Mouse (Mus musculus): ENCODE results near the gene Rims1. TPM values are rescaled to one million over a fixed set of nuclear protein-coding genes. Genes with fewer than 3 reads are reported as not detected.
A peak's percentile ranks its signal among the peaks of the same experiment; 100 is the strongest.

Gene Rims1
- polyA plus RNA-seq (2011; ENCODE audit: insufficient read depth, insufficient read length, low read depth, missing spikeins): 7.6 and 8.7 TPM in 2 replicates

DNA sequence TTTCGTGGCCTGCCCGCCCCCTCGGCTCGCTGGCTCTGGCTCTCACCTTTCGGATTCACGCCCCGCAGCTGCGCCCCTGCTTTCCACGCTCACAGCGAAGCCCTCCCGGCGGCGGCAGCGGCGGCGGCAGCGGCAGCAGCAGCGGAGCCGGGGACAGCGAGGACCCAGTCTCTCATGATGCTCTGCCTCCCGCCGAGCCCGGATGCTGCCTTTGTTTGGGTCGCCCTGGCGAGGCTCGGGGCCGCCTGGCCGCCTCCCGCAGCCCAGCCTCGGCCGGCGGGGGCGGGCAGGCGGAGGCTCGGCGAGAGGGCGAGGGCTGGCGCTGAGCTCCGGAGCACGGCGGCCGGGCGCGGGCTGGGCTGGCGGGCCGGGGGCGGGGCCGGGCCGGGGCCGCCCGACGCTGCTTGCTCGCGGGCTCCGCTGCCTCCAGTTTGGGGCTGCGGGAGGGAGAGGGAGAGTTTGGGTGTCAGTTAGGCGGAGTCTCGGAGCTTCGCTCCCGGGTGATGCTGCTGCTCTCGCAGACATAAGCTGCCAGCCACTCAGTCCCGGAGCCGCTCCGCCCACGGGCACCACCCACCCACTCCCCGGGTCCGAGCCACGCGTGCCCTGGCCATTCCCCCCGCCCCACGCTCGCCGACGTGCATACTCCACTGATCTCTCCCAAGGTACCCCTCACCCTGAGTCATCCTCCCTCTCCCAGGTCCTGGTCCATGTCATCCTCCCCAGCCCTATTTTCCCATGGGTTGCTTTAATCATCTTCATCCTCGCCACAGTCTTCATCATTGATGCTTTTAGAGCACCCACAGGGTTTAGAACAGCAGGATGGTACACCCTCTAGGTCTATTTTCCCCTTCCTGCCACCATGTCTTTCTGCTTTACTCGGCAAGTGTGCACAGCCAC lies at the start of gene Rims1:
Gene Rims1, minus strand, starts transcription at position 269 of the 900 bp plus-strand sequence.
- Histone ChIP-seq H3K4me1 (ENCODE audit: control insufficient read depth, insufficient read depth, low read length) (no peaks in the 10 kb centered on the region), H3K27me3 (ENCODE audit: control insufficient read depth, insufficient read depth, low read length, poor library complexity, severe bottlenecking) (peaks cover 6% of the 10 kb centered on the region), H3K9ac (ENCODE audit: low read depth, poor library complexity, severe bottlenecking) (peak within 1 kb of the TSS; percentile 46), H3K36me3 (ENCODE audit: control insufficient read depth, insufficient read depth, low read length, poor library complexity, severe bottlenecking) (no peaks in the 10 kb centered on the region), H3K4me3 (ENCODE audit: low read depth, low read length) (peak within 1 kb of the TSS; percentile 61), H3K27ac (ENCODE audit: insufficient read depth, low read length) (no peak within 1 kb of the TSS), H3K9me3 (replicated peaks; ENCODE audit: control insufficient read depth, insufficient read depth, low read length, poor library complexity, severe bottlenecking) (no peaks in the 10 kb centered on the region)
- TF ChIP-seq POLR2A (IDR thresholded peaks at IDR 0.05; ENCODE audit: insufficient read depth, low read length) (no peak), CTCF (IDR thresholded peaks at IDR 0.05; ENCODE audit: low read depth, low read length) (no peak)

DNA sequence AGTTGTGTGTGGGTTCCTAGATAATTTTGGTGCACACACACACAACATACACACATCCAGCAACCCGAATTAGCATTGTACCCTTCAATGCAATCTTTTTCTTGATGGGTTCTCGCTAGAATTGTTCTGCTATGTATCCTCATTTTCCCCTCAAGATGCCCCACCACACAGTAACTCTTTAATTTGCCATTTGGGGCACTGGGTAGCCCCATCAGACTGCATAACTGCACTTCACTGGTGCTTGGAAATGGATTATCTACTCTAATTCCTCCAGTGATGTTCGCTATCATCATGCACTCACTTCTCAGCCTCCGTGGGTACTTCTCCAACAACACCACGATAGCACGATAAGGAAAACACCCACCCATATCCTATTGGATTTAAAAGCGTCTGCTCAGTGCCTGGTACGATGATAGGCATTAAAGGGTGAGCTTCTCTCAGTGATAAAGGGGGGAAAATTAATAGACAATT lies 867 bp upstream of the Rims1 start:
- Histone ChIP-seq H3K9ac (ENCODE audit: low read depth, poor library complexity, severe bottlenecking) (no peak overlapping the region), H3K9me3 (replicated peaks; ENCODE audit: control insufficient read depth, insufficient read depth, low read length, poor library complexity, severe bottlenecking) (no peaks in the 10 kb centered on the region), H3K4me3 (ENCODE audit: low read depth, low read length) (no peak overlapping the region)

DNA sequence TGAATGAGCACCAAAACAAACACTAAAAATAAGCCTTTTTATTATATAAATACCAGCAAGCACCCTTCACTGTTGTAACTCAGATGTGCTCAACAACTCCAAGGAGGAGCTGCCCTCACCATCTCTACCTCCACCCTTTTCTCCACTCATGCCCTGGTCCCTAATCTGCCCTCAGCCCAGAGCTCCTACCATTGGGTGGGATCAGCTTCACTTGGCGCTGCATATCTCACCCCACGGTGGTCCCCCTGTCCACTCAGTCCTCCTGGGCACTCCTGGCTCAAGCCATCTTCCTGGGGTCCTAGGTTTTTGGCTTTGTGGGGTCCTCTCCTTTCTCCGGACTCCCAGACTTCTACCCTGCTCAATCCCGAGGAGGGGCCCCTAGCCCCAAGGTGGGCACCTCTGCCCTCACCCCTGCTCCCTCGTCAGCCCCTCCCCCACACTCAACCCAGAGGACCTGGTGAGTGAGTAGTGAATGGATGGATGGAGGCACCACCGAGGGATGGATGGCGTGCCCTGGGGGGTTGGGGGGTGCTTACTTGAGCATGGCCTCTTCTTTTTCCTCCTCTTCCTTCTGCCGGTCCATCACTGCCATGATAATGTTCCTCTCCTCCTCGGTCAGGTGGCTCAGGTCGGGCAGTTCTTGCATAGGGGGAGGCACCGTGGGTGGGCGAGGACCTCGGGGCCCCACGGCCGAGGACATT lies 619 bp downstream of the Rims1 start:
- Histone ChIP-seq H3K27ac (ENCODE audit: insufficient read depth, low read length) (no peak overlapping the region), H3K9me3 (replicated peaks; ENCODE audit: control insufficient read depth, insufficient read depth, low read length, poor library complexity, severe bottlenecking) (no peaks in the 10 kb centered on the region), H3K27me3 (ENCODE audit: control insufficient read depth, insufficient read depth, low read length, poor library complexity, severe bottlenecking) (peaks cover 6% of the 10 kb centered on the region), H3K9ac (ENCODE audit: low read depth, poor library complexity, severe bottlenecking) (peak overlapping the region; percentile 46; the same call in 1 of the 2 replicates), H3K36me3 (ENCODE audit: control insufficient read depth, insufficient read depth, low read length, poor library complexity, severe bottlenecking) (no peaks in the 10 kb centered on the region), H3K4me1 (ENCODE audit: control insufficient read depth, insufficient read depth, low read length) (no peaks in the 10 kb centered on the region), H3K4me3 (ENCODE audit: low read depth, low read length) (peak overlapping the region; percentile 19)
- no peak for TF ChIP-seq POLR2A (IDR thresholded peaks at IDR 0.05; ENCODE audit: insufficient read depth, low read length)

More for the DNA sequence above, 867 bp upstream of the Rims1 start:
- H3K27ac ChIP-seq (ENCODE audit: insufficient read depth, low read length): no peak overlapping the region
- no peaks in the 10 kb centered on the region for H3K4me1 ChIP-seq (ENCODE audit: control insufficient read depth, insufficient read depth, low read length)
- TF ChIP-seq POLR2A (IDR thresholded peaks at IDR 0.05; ENCODE audit: insufficient read depth, low read length): no peak
- no peak for TF ChIP-seq EP300 (IDR thresholded peaks at IDR 0.05; ENCODE audit: insufficient read depth, low read depth, low read length)
- no peak for TF ChIP-seq CTCF (IDR thresholded peaks at IDR 0.05; ENCODE audit: low read depth, low read length)
- H3K36me3 ChIP-seq (ENCODE audit: control insufficient read depth, insufficient read depth, low read length, poor library complexity, severe bottlenecking): no peaks in the 10 kb centered on the region
- H3K27me3 ChIP-seq (ENCODE audit: control insufficient read depth, insufficient read depth, low read length, poor library complexity, severe bottlenecking): peaks cover 6% of the 10 kb centered on the region

DNA sequence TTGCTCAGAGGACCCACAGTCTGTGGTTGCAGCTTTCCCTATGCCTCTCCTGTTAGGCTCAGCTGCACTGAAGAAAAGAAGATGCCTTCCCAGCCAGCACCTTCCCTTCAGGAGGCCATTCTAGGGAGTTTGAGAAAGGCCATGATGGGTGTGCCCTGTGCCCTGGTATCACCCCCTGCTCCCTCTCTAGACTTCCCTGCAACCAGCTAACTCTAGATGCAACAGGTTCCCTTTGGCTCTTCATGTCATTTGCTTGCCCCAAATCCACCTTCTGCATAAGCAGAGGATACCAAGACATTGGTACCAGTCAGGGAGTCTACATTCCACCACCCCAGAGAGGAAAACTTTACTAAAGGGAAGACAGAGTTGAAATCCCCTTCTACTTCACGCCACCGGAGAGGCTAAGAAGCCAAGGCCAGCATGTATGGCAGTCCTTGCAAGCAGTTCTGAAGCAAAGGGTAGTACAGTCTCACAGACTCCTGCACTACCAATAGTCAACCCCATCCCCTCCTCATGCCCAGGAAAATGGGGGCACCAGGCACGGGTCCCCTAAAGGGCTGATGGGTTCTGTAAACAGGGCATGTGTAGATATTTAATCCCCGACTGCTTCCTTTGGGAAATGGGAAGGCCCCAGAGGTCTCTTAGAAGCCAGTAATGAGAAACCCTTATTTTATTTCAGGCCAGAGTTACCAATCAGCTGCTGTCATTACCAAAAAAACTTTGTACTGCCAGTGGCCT lies 1.5 kb downstream of the Rims1 start:
- no peak overlapping the region for H3K27ac ChIP-seq (ENCODE audit: insufficient read depth, low read length)
- H3K9me3 ChIP-seq (replicated peaks; ENCODE audit: control insufficient read depth, insufficient read depth, low read length, poor library complexity, severe bottlenecking): no peaks in the 10 kb centered on the region
- H3K4me1 ChIP-seq (ENCODE audit: control insufficient read depth, insufficient read depth, low read length): no peaks in the 10 kb centered on the region
- H3K27me3 ChIP-seq (ENCODE audit: control insufficient read depth, insufficient read depth, low read length, poor library complexity, severe bottlenecking): peaks cover 6% of the 10 kb centered on the region
- H3K9ac ChIP-seq (ENCODE audit: low read depth, poor library complexity, severe bottlenecking): no peak overlapping the region
- TF ChIP-seq EP300 (IDR thresholded peaks at IDR 0.05; ENCODE audit: insufficient read depth, low read depth, low read length): no peak
- TF ChIP-seq POLR2A (IDR thresholded peaks at IDR 0.05; ENCODE audit: insufficient read depth, low read length): no peak
- TF ChIP-seq CTCF (IDR thresholded peaks at IDR 0.05; ENCODE audit: low read depth, low read length): no peak
- H3K36me3 ChIP-seq (ENCODE audit: control insufficient read depth, insufficient read depth, low read length, poor library complexity, severe bottlenecking): no peaks in the 10 kb centered on the region
- H3K4me3 ChIP-seq (ENCODE audit: low read depth, low read length): no peak overlapping the region

DNA sequence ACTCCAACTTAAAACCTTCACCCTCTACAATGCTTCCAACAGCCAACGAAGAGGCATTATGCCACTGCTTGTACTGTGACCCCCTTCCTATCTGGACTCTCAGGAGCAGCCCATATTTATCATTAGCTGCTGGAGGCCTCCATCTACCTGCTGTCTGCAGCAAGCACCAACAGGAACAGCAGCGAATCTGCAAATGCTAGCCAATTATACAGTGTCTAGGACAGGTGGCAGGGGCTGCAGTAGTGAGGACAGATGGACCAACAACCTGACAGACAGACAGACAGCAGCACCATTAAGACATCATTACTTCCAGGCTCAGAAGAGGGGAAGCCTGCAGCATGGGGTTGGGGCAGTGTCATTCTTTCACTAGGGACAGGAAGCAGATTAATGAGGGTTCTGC lies 2.3 kb downstream of the Rims1 start:
- TF ChIP-seq EP300 (IDR thresholded peaks at IDR 0.05; ENCODE audit: insufficient read depth, low read depth, low read length) (no peak), POLR2A (IDR thresholded peaks at IDR 0.05; ENCODE audit: insufficient read depth, low read length) (no peak), CTCF (IDR thresholded peaks at IDR 0.05; ENCODE audit: low read depth, low read length) (no peak)
- H3K27ac ChIP-seq (ENCODE audit: insufficient read depth, low read length): no peak overlapping the region
- H3K4me3 ChIP-seq (ENCODE audit: low read depth, low read length): no peak overlapping the region
- H3K4me1 ChIP-seq (ENCODE audit: control insufficient read depth, insufficient read depth, low read length): no peaks in the 10 kb centered on the region
- H3K27me3 ChIP-seq (ENCODE audit: control insufficient read depth, insufficient read depth, low read length, poor library complexity, severe bottlenecking): peaks cover 6% of the 10 kb centered on the region
- H3K9ac ChIP-seq (ENCODE audit: low read depth, poor library complexity, severe bottlenecking): no peak overlapping the region
- H3K9me3 ChIP-seq (replicated peaks; ENCODE audit: control insufficient read depth, insufficient read depth, low read length, poor library complexity, severe bottlenecking): no peaks in the 10 kb centered on the region
- H3K36me3 ChIP-seq (ENCODE audit: control insufficient read depth, insufficient read depth, low read length, poor library complexity, severe bottlenecking): no peaks in the 10 kb centered on the region
